Mouse (Mus musculus): ENCODE data around the gene Foxd4.

- no peak for TF ChIP-seq ZKSCAN1 (IDR thresholded peaks at IDR 0.05; ENCODE audit: borderline replicate concordance, low read depth, low read length)
- TF ChIP-seq TCF12 (IDR thresholded peaks at IDR 0.05; ENCODE audit: low read depth, low read length), result no peak
- TF ChIP-seq EP300 (IDR thresholded peaks at IDR 0.05; ENCODE audit: low read length), result no peak
- no peak for TF ChIP-seq CTCF (conservative IDR thresholded peaks at IDR 0.05 in 1 of 2, IDR thresholded peaks at IDR 0.05 in 1 of 2; ENCODE audit: low read depth in 2 of 2, low read length in 2 of 2)
- no peak for TF ChIP-seq MAFK (IDR thresholded peaks at IDR 0.05; ENCODE audit: insufficient replicate concordance, low read length)
- TF ChIP-seq ZC3H11A (IDR thresholded peaks at IDR 0.05; ENCODE audit: low read depth, low read length), result no peak
- no peak for TF ChIP-seq SIN3A (IDR thresholded peaks at IDR 0.05; ENCODE audit: low read length)
- no peak for TF ChIP-seq MEF2A (IDR thresholded peaks at IDR 0.05; ENCODE audit: borderline replicate concordance, low read depth, low read length)
- no peak for TF ChIP-seq USF1 (IDR thresholded peaks at IDR 0.05; ENCODE audit: low read depth, low read length)
Measured at GRCm38 (mm10) chr19:24929041-24929440, 28.0 kb upstream of the Foxd4 start.
